In the genomic region with DNA sequence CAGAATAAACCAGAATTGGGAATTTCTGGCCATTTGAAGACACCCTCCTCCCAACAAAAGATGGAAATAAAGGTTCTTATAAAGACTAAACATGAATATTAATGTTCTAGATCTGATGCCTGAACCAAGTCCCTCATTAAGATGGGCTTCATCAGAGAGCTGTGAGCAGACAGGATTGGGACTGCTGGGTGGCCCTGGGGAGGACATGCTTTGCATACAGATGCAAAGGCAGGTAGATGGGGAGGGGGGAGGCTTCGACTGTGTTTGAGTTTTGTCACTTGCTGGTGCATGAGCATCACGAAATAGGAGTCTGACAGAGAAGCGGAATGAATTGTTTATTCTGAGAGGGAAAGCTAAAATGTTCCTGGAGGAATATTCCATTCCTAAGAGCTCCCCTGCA, we compare ENCODE assay signal across 16 mouse cellular contexts.
"Had no signal": no experiment of that assay in that cellular context is flagged by ENCODE, and none has a peak within 500 bp of the region (broad histone marks: within the 10 kb centered on the region; RNA-seq: fewer than 3 reads in every experiment).

No protein-coding gene starts in this region.

- H3K36me3 ChIP-seq: liver, embryonic 13.5 days; midbrain, embryonic 15.5 days had no signal

- ATAC-seq: midbrain, embryonic 15.5 days had no signal

- H3K9ac ChIP-seq: liver, embryonic 13.5 days; midbrain, embryonic 15.5 days had no signal

- H3K27ac ChIP-seq: left cerebral cortex, adult 2 months; liver, embryonic 13.5 days had no signal

- H3K4me3 ChIP-seq: left cerebral cortex, adult 2 months; liver, embryonic 13.5 days; midbrain, embryonic 15.5 days had no signal

- DNase-seq: kidney, adult 18-20 months; kidney, adult 9 months; kidney, postnatal 14 days; kidney, postnatal 4 days; layer of hippocampus, adult 9-11 months; layer of hippocampus, postnatal 36 days; liver, embryonic 13.5 days; lung, adult 2 months; lung, postnatal 14 days; lung, postnatal 4 days; retina, postnatal 1 day; right cerebral cortex, postnatal 25 days; thymus, adult 18-20 months; thymus, postnatal 36 days had no signal

- H3K4me2 ChIP-seq: liver, embryonic 13.5 days; midbrain, embryonic 15.5 days had no signal

- H3K9me3 ChIP-seq: liver, embryonic 13.5 days; midbrain, embryonic 15.5 days had no signal

- H3K27me3 ChIP-seq: midbrain, embryonic 15.5 days had no signal

- H3K4me1 ChIP-seq: liver, embryonic 13.5 days; midbrain, embryonic 15.5 days had no signal
